Mouse (Mus musculus): ENCODE measurements around the gene Xrcc5. TPM values are rescaled to one million over a fixed set of nuclear protein-coding genes. Genes with fewer than 3 reads are reported as not detected.

The Xrcc5 gene
- total RNA-seq, 2 experiments from 2014 or later, result 15.3 to 17.5 TPM

DNA sequence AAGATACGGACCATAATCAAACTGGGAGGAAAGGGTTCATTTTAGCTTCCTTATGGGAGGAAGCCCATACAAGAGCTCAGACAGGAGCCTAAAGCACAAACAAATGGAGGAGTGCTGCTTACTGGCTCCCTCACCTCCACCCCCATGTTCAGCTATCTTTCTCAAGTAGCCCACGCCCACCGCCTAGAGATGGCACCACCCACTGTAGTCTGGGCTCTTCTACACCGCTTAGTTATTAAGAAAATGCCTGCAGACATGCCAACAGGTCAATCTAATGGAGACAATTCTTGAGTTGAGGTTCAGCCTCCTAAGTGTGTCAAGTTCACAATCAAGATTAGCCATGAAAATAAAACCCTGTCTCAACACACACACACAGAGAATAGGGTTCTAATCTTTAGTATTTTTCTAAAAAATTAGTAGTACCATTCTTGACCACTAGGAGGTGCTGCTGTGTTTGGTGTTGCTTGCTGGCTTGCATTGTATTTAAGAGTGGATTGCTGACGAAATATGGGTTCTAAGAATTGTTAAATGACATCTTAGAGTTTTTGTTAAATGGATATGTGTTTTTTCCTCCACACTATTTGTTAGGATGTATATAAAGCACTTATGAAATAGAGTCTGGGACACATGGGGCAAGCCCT, 6.3 kb downstream of the Xrcc5 start:
- DNase-seq (ENCODE audit: low spot score in 2 of 2), result peak in 1 of 2 experiments; percentile 73

DNA sequence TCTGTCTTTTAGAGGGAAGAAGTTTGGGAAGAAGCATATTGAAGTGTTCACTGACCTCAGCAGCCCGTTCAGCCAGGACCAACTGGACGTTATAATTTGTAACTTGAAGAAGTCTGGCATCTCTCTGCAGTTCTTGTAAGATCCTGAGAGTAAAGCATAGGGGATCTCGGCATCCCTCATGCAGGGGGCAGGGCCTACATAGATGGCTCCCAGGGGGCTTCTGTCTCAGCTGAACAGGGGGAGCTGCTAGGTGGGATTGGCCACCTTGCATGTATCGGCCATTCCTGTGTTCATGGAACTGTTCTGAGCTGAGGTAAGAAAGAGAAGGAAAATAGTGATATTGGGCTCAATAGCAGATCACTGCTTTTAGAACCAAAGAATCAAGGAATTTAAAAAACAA, 8.2 kb downstream of the Xrcc5 start:
- DNase-seq (ENCODE audit: low spot score in 2 of 2), result no peak

DNA sequence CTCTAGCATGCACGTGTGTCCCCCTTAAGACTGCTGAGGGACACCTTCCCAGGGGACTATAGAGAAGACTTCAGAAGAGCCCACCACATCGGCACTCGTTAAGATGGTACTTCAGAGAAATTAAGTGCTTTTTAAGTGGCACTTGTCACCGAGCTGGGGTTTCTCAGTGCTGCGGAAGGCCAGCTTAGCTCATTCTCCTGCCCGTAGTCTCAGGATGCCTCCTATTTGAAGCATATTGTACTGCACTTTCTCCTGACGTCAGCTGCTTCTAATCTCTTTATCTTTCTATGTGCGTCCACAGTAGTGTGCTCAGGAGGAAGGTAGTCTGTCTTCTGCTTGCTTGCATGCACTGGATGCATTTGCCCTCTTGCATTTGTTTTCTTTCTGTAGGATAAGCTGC, 9.2 kb downstream of the Xrcc5 start:
- DNase-seq (ENCODE audit: low spot score in 2 of 2), result no peak

DNA sequence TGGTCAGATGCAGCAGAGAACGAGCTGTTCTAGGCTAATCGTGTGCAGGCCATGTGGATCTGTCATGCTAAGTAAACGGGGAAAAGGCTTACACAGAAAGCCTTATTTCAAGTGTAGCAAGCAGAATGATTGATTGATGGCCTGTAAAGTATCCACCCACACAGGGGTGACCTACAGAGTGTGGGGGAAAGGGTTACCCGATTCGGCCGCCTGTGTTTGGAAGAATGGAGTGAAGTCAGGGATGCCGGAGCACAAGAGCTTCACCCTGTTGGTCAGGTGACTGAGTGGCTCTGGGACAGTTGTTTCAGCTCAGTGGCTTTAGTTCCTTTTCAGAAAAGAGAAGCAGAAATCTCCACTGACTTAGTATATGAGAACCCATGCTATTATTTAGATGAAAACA, 9.7 kb downstream of the Xrcc5 start:
- no peak for DNase-seq (ENCODE audit: low spot score in 2 of 2)

DNA sequence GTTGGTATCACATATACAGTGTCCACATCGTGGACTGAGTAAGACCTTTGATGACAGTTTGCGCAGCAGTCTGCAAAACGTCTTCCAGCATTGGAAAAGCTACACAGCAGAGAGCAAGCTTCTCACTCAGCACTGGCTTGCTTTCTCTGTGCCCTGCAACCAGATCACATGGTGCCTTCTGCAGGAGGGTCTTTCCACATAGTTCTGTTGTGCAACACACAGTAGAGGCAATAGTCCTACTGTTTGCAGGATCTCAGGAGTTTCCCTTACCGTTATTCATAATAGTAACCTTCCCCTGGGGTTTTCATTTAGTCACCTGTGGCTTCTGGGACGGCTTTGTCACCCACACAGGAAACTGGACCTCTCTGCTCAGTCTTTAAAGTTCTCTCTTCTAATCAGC, 13.5 kb downstream of the Xrcc5 start:
- DNase-seq (ENCODE audit: low spot score in 2 of 2), result no peak

DNA sequence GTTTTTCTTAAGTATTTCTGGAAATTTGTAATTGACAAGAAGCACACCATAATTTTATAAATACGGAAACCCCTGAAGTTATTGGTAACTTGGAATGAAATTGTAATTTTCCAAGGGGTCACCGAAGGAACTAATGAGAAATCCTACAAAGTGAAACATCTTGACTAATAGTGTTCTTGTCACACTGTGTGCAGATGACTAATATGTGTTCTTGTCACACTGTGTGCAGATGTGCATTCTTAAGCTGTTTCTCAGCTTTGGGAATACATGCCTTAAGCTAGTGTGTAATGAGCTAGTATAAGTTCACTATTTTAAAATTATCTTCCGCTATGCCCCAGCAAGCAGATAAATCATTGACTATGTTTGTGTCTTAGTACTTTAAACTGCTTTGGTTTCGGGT, 16.0 kb downstream of the Xrcc5 start:
- no peak for DNase-seq (ENCODE audit: low spot score in 2 of 2)

DNA sequence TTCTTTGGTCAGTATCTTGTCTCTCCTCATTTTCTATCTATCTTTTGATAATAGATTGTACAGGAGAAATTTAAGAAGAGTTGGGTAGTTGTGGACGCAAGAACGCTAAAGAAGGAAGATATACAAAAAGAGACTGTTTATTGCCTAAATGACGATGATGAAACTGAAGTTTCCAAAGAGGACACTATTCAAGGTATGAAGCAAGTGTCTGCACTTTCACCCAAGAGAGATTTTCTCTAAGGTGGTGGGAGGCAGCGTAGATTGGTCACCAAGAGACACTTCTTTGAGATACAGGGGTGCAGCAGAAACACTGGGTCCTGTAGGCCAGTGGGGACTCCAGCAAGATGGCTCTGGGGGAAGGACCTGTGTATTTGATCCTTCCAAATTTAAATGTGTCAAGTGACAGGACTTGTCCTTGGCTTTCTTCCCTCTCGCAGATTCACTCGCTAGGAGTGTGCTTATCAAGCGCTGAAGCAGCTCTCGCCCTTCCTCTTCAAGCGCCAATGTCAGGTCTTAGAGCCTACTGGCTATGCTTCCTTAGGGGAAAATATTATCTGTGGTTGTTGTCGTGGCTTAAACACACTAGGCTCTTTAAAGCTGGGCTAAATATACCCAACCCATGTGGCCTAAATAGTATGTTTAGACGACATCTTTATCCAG, 19.1 kb downstream of the Xrcc5 start:
- no peak for DNase-seq (ENCODE audit: low spot score in 2 of 2)

DNA sequence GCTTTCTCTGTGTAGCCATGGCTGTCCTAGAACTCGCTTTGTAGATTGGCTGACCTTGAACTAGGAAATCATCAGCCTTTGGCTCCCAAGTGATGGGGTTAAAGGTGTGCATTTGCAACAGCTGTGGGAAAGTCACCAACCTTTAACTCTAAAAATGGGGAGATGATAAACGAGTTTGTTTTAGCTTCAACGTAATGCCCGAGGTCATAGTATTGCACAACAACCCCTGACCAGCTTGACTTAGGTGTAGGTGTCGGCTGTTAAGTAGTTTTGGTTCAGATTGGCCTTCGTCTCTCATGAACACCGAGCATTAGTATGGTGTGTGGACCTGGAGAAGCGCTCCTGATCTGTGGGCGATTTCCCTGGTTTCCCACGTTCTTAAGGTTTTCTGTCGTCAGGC, 27.6 kb downstream of the Xrcc5 start:
- no peak for DNase-seq (ENCODE audit: low spot score in 2 of 2)

DNA sequence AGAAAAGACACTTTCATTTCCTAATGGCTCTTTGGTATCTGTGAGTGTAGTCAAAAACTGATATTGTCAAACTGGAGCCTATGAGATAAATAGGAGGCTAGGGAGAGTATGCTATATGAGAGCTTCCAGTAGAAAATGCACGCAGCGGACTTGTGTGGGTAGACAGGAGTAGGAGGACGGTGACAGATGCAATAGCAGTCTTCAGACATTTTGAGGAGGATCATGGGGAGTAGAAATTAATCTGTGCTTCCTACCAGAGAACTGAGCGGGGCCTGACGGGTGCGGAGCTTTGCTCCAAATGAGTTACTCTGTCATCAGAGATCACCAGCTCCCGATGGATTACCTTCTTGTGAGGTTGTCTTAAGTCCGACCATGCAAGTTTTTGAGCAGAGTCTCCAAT, 29.6 kb downstream of the Xrcc5 start:
- peak; percentile 12 to 55 for DNase-seq (ENCODE audit: low spot score in 2 of 2)

DNA sequence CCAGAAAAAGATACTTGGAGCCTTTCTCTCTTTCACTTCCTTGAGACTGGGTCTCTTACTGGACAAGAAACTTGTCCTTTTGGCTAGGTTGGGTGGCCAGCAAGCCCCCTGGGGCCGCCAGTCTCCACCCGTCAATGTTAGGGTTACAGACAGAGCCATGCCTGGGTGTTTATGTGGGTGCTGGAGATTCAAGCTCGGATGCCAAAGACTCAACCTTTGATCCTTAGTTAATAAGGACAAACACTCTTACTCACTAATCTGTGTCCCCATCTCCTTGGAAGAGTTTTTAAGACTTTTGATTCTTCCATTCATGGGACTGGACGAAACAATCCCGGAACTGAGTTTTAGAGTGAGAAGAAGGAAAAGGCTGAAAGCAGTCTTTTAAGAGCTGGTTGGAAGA, 31.1 kb downstream of the Xrcc5 start:
- no peak for DNase-seq (ENCODE audit: low spot score in 2 of 2)

DNA sequence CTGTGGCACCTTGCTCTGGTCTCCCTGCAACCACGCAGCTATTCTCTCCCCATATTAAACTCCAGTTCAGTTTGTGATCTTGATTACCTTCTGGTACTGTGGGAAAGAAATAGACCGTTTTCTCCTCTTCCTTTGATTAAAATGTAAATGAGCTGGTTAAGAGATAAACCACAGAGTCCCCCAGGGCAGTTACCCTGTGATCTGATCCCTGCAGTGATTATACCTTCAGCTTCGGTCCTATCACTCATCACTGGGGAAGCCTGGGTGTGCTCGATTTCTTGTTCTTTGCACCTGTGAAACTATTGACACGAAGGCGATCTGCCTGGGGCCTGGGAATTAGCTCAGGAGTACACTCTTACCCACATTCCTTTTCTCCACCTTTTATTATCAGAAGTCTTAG, 40.7 kb downstream of the Xrcc5 start:
- no peak for DNase-seq (ENCODE audit: low spot score in 2 of 2)

DNA sequence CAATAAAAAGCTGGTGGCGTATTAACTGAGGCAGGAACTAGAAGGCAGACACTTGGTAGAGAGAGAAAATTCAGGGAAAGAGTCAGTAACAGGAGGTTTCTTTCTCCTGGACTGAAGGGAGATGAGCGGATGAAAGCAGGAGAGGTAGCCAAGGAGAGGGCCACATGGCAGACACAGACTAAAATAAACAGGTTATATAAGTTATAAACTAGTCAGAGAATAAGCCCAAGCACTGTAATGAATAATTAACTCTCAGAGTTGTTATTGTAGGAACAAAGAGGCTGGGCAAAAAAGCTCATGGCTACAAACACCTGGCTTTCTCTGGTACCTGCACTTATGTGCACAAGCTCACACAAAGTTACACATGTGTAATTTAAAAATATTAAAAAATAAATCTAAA, 47.6 kb downstream of the Xrcc5 start:
- no peak for DNase-seq (ENCODE audit: low spot score in 2 of 2)

DNA sequence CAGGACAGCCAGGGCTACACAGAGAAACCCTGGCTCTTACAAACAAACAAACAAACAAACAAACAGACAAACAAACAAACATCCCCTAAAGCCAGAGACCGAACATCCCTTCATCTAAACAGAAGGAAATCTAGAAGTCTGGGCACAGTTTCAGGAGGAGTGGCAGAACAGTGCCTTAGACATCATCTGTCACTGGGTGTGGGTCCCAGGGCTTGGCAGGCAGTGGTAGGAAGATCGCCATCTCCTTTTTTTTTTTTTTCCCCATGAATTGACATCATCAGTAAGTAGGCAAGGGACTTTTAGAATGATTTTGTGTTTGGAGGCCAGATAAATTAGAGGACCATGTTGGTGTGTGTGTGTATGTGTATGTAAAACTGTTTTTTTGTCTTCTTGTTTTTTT, 51.0 kb downstream of the Xrcc5 start:
- DNase-seq (ENCODE audit: low spot score in 2 of 2), result no peak

DNA sequence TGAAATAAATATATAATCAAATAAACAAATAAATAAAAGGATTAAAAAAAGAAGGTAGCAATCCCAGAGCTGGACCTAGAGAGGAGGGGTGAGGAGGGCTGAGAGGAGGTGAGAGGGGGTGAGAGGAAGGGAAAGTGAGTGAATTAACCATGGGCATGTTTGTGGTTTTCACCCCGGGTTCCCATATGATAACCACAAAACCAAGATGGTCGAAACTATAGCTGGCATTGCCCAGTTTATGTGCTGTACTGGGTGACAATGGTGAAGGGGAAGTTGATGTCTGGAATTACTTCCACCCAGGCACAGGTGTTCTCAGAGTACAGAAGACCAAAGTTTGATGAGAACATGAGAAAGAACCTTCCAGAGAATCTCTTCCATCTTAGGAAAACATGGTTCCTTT, 52.2 kb downstream of the Xrcc5 start:
- DNase-seq (ENCODE audit: low spot score in 2 of 2), result no peak

DNA sequence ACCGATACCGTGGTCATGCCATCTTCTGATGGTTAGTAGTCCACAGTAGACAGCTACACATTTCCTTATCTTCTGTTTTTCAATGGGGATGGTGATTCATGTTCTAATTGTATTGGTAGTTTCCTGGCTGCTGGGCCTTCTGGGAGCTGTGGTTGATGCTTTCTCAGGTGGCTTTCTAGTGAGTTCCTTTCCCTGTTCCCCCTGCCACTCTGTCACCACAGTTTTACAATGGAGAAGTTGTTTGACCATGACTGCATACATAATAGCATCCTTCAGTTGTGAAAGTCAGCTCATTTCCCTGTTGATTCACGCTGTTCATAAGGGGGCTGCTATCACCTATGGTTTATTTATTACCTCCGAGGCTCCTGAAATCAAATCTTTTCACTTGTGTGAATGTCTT, 53.6 kb downstream of the Xrcc5 start:
- DNase-seq (ENCODE audit: low spot score in 2 of 2), result no peak

DNA sequence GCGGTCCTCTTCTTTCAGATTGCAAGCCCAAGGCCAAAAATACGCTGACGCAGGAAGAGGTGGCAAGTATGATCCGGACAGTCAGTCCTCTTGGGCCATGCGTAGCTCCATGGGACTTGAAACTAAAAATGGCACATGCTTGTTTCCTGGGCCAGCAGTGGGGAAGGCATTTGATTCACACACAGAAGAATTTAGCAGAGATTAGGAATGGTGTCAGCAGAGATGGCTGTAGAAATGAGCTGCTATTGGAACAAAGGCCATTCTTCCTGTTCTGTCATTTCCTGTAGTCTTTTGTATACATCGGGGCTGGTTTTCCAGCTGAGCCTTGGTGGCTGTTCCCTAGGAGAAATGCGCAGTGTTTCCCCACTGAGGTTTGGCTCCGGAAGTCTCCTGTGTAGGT, 57.4 kb downstream of the Xrcc5 start:
- DNase-seq (ENCODE audit: low spot score in 2 of 2), result no peak

DNA sequence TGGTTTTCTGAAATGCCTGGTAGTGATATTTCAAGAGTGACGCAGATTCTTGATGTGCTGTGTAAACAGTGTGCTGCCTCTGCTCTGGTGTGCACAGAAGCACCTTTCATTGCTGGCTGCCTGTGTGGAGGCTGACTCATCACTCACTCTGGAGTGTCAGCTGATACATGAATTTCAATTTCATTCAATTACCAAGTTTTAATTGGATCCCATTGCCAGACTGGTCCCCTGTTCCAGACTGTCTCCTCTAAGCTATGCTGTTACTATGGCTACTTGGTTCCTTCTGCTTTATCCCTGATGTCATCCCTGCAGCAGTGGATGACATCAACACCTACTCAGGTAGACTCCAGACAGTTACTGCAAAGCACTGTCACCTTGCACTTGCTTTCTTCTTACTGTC, 65.3 kb downstream of the Xrcc5 start:
- peak; percentile 66 to 76 for DNase-seq (ENCODE audit: low spot score in 2 of 2)

DNA sequence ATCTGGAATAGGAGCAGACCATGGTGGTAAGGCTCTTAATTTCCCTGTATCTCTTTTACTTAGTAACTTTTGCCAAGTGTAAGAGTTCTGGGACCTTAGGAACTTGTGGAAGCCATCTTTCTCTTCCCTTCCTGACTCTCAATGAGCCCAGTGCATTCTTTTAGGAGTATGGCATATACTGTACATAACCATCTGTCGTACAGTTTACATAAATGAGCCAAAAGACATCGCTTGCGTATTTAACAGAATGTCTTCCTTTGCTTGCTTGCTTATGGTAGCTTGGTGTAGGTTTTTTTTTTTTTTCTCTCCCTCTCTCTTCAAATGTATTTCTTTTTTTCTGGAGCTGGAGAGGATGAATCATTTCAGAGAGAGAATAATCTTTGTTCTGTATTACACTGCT, 65.7 kb downstream of the Xrcc5 start:
- DNase-seq (ENCODE audit: low spot score in 2 of 2), result no peak

DNA sequence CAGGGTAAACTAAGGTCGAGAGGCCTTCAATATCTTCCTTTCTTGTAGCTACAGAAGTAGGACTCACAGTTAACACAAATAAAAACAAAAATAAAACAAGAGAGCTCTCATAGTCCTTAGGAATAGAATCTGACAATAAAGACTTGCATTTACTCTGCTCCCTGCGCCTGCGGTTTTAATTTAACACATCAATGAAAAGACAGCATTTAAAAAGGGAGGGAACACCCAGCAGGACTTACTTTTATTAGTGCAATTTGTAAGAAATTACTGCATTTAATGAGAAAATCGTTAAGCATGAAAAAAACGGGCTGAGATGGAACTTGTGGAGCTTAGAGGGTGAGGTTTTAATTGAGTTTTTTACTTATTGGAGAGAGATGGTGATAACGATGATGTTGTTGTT, 66.4 kb downstream of the Xrcc5 start:
- DNase-seq (ENCODE audit: low spot score in 2 of 2), result no peak

DNA sequence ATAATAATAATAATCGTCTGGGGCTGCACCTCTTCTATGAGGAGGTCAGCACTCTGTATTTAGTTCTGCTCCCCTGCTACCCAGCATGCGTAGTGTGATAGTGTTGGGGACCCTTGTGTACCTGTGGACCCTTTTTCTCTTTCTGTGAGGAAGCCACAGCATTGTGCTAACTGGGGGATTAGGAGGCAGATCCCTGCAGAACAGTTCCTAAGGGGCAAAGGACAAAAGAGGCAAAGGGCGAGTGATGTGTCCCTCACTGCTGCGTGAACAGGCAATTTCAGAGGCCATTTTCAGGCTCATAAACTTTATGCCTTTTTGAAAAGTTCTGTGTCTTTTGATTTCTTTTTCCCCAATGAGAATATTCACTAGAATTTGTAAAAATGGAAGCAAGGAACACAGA, 66.8 kb downstream of the Xrcc5 start:
- no peak for DNase-seq (ENCODE audit: low spot score in 2 of 2)

DNA sequence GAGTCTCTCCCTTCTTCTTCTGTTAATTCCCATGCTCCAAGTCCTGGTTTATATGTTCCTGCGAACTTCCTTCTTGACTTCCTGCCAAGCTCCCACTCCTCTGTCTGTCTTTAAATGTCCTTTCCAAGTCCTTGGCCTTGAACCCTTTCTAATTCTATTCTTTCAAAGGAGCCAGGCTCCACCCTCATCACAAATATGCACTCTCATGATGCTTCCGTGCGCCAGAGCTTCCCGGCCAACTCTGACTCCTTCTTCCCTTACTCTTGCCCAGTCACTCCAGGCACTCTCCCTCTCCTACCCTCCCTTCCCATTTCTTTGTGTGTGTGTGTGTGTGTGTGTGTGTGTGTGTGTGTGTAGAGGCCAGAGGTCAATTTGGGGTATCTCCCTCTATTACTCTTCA, 70.9 kb downstream of the Xrcc5 start:
- DNase-seq (ENCODE audit: low spot score in 2 of 2), result no peak

DNA sequence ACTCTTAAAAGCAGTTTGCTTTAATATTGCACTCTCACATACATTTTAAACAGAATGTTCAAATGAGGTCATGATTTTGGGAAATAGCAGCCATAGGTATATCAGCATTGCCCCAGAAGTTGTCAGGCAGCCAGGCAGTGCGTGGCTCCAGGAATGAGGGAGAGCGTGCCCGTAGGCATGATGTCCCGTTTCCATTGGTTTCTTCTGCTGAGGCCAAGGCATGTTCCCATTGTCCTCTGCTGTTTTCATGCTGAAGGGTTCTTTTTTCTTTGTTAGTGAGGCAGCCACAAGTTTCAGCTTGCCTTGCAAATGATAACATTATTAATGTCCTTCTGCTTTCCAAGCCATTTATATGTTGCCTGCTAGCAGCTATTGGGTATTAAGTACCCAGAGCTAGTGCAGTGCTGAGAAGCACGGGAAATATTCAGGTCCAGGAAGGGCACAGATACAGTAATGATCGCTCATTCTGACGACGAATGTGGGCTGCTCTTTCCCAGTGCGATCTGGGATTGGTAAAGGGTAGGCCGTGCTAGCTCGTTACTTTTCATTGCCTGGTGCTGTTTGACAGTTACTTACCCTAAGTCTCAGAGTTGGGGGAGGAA, 72.6 kb downstream of the Xrcc5 start:
- DNase-seq (ENCODE audit: low spot score in 2 of 2), result no peak

DNA sequence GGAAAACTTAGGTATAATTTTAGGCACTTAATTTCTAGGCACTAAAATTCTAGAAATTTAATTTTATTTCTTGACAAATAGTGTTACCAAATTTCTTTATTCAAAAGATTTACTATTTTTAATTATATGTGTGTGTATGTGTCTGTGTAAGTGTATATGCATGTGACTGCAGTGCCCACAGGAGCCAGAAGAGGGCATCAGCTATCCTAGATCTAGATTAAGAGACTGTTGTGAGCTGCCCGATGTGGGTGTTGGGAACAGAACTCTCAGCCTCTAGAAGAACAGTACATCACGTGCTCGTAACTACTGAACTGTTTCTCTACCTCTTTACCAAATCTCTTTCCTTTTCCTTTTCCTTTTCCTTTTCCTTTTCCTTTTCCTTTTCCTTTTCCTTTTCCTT, 73.3 kb downstream of the Xrcc5 start:
- DNase-seq (ENCODE audit: low spot score in 2 of 2), result no peak

All from layer of hippocampus, adult 18-20 months (tissue).